9 mouse cellular contexts compared by ENCODE assay signal in genomic region chr8:78124248-78124647, GRCm38 (mm10).
DNase-seq lines count a peak whose midpoint lies in the region; TF ChIP-seq lines count a peak whose summit lies in the region.
"Had no signal": no experiment of that assay in that cellular context is flagged by ENCODE, and none has a peak within 500 bp of the region (broad histone marks: within the 10 kb centered on the region; RNA-seq: fewer than 3 reads in every experiment).

No protein-coding gene starts in this region.

- intact Hi-C loops in gastrocnemius, adult 2 months (cut with DNase I), result no loop called here

- no peak overlapping the region for H3K27ac ChIP-seq in gastrocnemius, adult 2 months
- H3K27ac ChIP-seq: neural tube, embryonic 13.5 days had no signal

- peak; percentile 20 for DNase-seq in gastrocnemius, adult 2 months
- DNase-seq in gastrocnemius, postnatal 25 days, result no peak
- DNase-seq in right cerebral cortex, adult 18-20 months, result peak; percentile 11
- DNase-seq in right cerebral cortex, postnatal 4 days, result no peak
- peak; percentile 55 for DNase-seq in embryo, embryonic 11 days
- peak; percentile 49 for DNase-seq in lung, postnatal 36 days
- no peak for DNase-seq in layer of hippocampus, adult 11-12 months (ENCODE audit: low spot score)
- DNase-seq in layer of hippocampus, postnatal 14 days (ENCODE audit: low spot score in 2 of 2), result no peak

- peak; percentile 70 for TF ChIP-seq CTCF in gastrocnemius, adult 2 months (IDR thresholded peaks at IDR 0.05)

- no peak overlapping the region for H3K4me3 ChIP-seq in gastrocnemius, adult 2 months
- H3K4me3 ChIP-seq: neural tube, embryonic 13.5 days had no signal

Comparison
In these comparisons a context has a peak if more than half of its experiments do, and no peak if none do; other contexts are left out.
1. DNase-seq: peak in gastrocnemius, adult 2 months (single experiment), right cerebral cortex, adult 18-20 months (single experiment), embryo, embryonic 11 days (single experiment) and lung, postnatal 36 days (single experiment); none in gastrocnemius, postnatal 25 days (single experiment), right cerebral cortex, postnatal 4 days (single experiment), layer of hippocampus, adult 11-12 months (single experiment) and layer of hippocampus, postnatal 14 days (0 of 2).